Mouse (Mus musculus): Measurements from ENCODE around the gene Igfbp5.

- TF ChIP-seq GATA1 (IDR thresholded peaks at IDR 0.05; ENCODE audit: low read length) (no peak), TAL1 (IDR thresholded peaks at IDR 0.05; ENCODE audit: low read length) (no peak)
These were observed 30.0 kb downstream of the Igfbp5 start for GRCm38 (mm10) chr1:72844675-72845074.
